Mouse (Mus musculus) G1E (cell line): ENCODE data around the gene A4galt.

Experiments
- CTCF ChIP-seq: IDR thresholded peaks from 2 replicates; pipeline ENCODE4 v1.5.1; 2012; ENCODE audit warnings: low read depth, low read length, inconsistent platforms, mixed read lengths
- GATA1 ChIP-seq: IDR thresholded peaks from 2 replicates; pipeline ENCODE4 v1.6.1; 2012; ENCODE audit warnings: borderline replicate concordance, low read length, inconsistent platforms, mixed read lengths

DNA sequence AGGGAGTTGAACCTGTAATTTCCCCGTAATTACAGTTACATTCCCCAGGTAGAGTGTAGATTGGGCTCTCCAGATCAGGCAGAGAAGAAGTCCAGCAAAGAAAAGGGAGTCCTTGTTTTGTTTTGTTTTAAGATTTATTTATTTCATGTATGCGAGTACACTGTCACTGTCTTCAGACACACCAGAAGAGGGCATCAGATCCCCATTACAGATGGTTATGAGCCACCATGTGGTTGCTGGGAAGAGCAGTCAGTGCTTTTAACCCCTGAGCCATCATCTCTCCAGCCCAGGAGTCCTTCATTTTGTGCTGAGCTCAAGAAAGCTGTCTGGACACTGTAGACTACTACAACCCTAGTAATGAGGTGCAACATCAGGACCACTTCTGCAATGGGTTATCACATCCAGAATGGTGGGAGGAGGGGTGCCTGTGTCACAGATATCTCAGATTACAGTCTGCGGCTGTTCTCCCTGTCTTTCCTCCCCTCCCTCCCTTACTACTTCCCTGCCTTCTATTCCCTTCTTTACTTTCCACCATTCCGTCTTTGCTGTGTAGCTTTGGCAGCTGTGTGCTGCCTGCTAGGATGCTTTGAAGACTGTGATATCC lies 42.4 kb downstream of the A4galt start:
- TF ChIP-seq CTCF (no peak), GATA1 (no peak)
